ENCODE assay signal across 8 mouse cellular contexts in the genomic region with DNA sequence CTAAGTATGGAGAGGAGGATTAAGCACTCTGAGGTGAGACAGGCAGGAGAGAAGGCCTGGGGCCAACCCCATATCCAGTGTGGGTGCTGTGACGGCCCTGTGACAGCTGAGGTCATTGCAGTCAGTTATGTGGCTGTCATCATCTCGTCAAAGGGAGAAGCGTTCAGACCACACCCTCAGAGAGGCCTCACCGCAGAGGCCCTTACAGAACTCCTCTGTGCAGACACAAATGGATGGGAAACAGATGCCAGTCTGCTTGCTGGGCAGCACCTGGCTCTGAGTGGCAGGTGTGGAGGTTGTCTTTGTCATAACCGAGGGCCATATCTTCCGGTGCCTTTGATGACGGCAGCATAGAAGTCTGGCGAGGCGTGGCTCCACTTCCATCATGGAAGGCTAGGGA.
DNase-seq lines count a peak whose midpoint lies in the region; ATAC-seq lines count a peak whose summit lies in the region.
"Had no signal": no experiment of that assay in that cellular context is flagged by ENCODE, and none has a peak within 500 bp of the region (broad histone marks: within the 10 kb centered on the region; RNA-seq: fewer than 3 reads in every experiment).

No protein-coding gene starts in this region.

- peak; percentile 42 to 46 for DNase-seq in B cell, adult 2 months
- peak; percentile 87 for DNase-seq in induced T-regulatory cell, adult 2 months (ENCODE audit: low read depth)
- peak; percentile 65 to 69 for DNase-seq in natural killer cell, adult 2 months (ENCODE audit: low spot score in 2 of 2)
- DNase-seq in right cerebral cortex, postnatal 4 days, result no peak
- DNase-seq in gastrocnemius, postnatal 10 days, result no peak
- no peak for DNase-seq in left cerebral cortex, postnatal 25 days (ENCODE audit: low spot score in 2 of 2)
- DNase-seq: lung, postnatal 4 days had no signal

- intact Hi-C loops in left cerebral cortex, postnatal 25 days (cut with DNase I), result no loop called here

- peak; percentile 86 for ATAC-seq in CD4-positive, CD25-positive, alpha-beta regulatory T cell, adult 4 months

Comparison
In these comparisons a context has a peak if more than half of its experiments do, and no peak if none do; other contexts are left out.
1. DNase-seq: peak in B cell, adult 2 months (2 of 2), induced T-regulatory cell, adult 2 months (single experiment) and natural killer cell, adult 2 months (2 of 2); none in right cerebral cortex, postnatal 4 days (single experiment), gastrocnemius, postnatal 10 days (single experiment) and left cerebral cortex, postnatal 25 days (0 of 2).